Mouse (Mus musculus) gastrocnemius, postnatal 14 days (tissue): ENCODE data around the gene Il16. TPM values are rescaled to one million over a fixed set of nuclear protein-coding genes. Genes with fewer than 3 reads are reported as not detected.

Experiments
- DNase-seq: peaks from one replicate; pipeline ENCODE4 v3.0.0; 2021; ENCODE audit warnings: mixed read lengths
- intact Hi-C: fragments of 180-260 bp; cut with DNase I; formaldehyde crosslinking; loops from one replicate; pipeline ENCODE4 v1.15.1; 2025; ENCODE audit warnings: low total_unique reads
- total RNA-seq, 2 experiments: library from RNA; stranded (reverse); gene quantifications; 2 replicates each; pipeline ENCODE4 v1.2.3; 2021

Gene Il16
- total RNA-seq, 2 experiments from 2014 or later = 4.2 to 6.6 TPM

- intact Hi-C loops = no loop called here
- DNase-seq = no peak
Measured at GRCm38 (mm10) chr7:83703046-83703775, 42.3 kb downstream of the Il16 start.

GRCm38 (mm10) chr7:83699066-83699745 is 46.3 kb downstream of the Il16 start:
- no peak for DNase-seq
- intact Hi-C loops = no loop called here

GRCm38 (mm10) chr7:83695449-83696212 is 49.9 kb downstream of the Il16 start:
- intact Hi-C loops = loop anchor here (2.0 kb wide), 1 partner anchor 79 kb away; no protein-coding TSS in a partner anchor
- DNase-seq = peak; percentile 27

GRCm38 (mm10) chr7:83682640-83683274 is 62.8 kb downstream of the Il16 start:
- DNase-seq = no peak
- intact Hi-C loops = no loop called here

GRCm38 (mm10) chr7:83678506-83678905 is 67.0 kb downstream of the Il16 start:
- DNase-seq = no peak
- intact Hi-C loops = no loop called here

GRCm38 (mm10) chr7:83677296-83677695 is 68.2 kb downstream of the Il16 start:
- intact Hi-C loops = no loop called here
- DNase-seq = no peak

GRCm38 (mm10) chr7:83675545-83676254 is 69.8 kb downstream of the Il16 start:
- no peak for DNase-seq
- intact Hi-C loops = no loop called here

GRCm38 (mm10) chr7:83671573-83671972 is 74.0 kb downstream of the Il16 start:
- no peak for DNase-seq
- intact Hi-C loops = loop anchor here (5.0 kb wide), 1 partner anchor 104 kb away; no protein-coding TSS in a partner anchor

- DNase-seq = peak; percentile 58
- intact Hi-C loops = loop anchor here (5.0 kb wide), 1 partner anchor 134 kb away; no protein-coding TSS in a partner anchor
Measured at GRCm38 (mm10) chr7:83668724-83669123, 76.8 kb downstream of the Il16 start.

GRCm38 (mm10) chr7:83667936-83668645 is 77.4 kb downstream of the Il16 start:
- DNase-seq = no peak
- intact Hi-C loops = loop anchor here (5.0 kb wide), 1 partner anchor 134 kb away; no protein-coding TSS in a partner anchor

- DNase-seq = no peak
- intact Hi-C loops = loop anchor here (5.0 kb wide), 1 partner anchor 136 kb away; no protein-coding TSS in a partner anchor
Measured at GRCm38 (mm10) chr7:83666087-83666595, 79.4 kb downstream of the Il16 start.

- no peak for DNase-seq
- intact Hi-C loops = no loop called here
Measured at GRCm38 (mm10) chr7:83662711-83663375, 82.7 kb downstream of the Il16 start.

GRCm38 (mm10) chr7:83661763-83662162 is 83.8 kb downstream of the Il16 start:
- intact Hi-C loops = no loop called here
- no peak for DNase-seq

GRCm38 (mm10) chr7:83661031-83661430 is 84.5 kb downstream of the Il16 start:
- intact Hi-C loops = no loop called here
- no peak for DNase-seq

GRCm38 (mm10) chr7:83660273-83660691 is 85.2 kb downstream of the Il16 start:
- intact Hi-C loops = no loop called here
- DNase-seq = no peak

- intact Hi-C loops = no loop called here
- DNase-seq = peak; percentile 20
Measured at GRCm38 (mm10) chr7:83659159-83660065, 86.1 kb downstream of the Il16 start.

- no peak for DNase-seq
- intact Hi-C loops = no loop called here
Measured at GRCm38 (mm10) chr7:83658716-83659115, 86.8 kb downstream of the Il16 start.
